Mouse (Mus musculus) kidney, postnatal 36 days (tissue): ENCODE results near the gene St6galnac5.

ENCODE experiments used
- DNase-seq, 2 experiments: peaks; one replicate each; pipeline ENCODE4 v3.0.0; 2021 to 2022; ENCODE audit warnings: mixed read lengths in 2 of 2

St6galnac5 gene

GRCm38 (mm10) chr3:152981988-152982387 lies at the start of gene St6galnac5:
Gene St6galnac5 (minus strand): TSS chr3:152982246.
- peak in 1 of 2 experiments; percentile 9 for DNase-seq

- no peak for DNase-seq
Measured at GRCm38 (mm10) chr3:153030756-153031155, 48.7 kb upstream of the St6galnac5 start.

- DNase-seq: no peak
Measured at GRCm38 (mm10) chr3:153024016-153024415, 42.0 kb upstream of the St6galnac5 start.

- no peak for DNase-seq
Measured at GRCm38 (mm10) chr3:153018051-153018450, 36.0 kb upstream of the St6galnac5 start.

- DNase-seq: no peak
Measured at GRCm38 (mm10) chr3:153016355-153016754, 34.3 kb upstream of the St6galnac5 start.

- no peak for DNase-seq
Measured at GRCm38 (mm10) chr3:153006893-153007292, 24.8 kb upstream of the St6galnac5 start.

- no peak for DNase-seq
Measured at GRCm38 (mm10) chr3:152998901-152999300, 16.9 kb upstream of the St6galnac5 start.

- peak; percentile 8 to 23 for DNase-seq
Measured at GRCm38 (mm10) chr3:152998106-152998505, 16.1 kb upstream of the St6galnac5 start.

- no peak for DNase-seq
Measured at GRCm38 (mm10) chr3:152993608-152994007, 11.6 kb upstream of the St6galnac5 start.

GRCm38 (mm10) chr3:152990787-152991186 lies 8.7 kb upstream of the St6galnac5 start:
- no peak for DNase-seq

GRCm38 (mm10) chr3:152980978-152981974 lies 770 bp downstream of the St6galnac5 start:
- DNase-seq: peak in 1 of 2 experiments; percentile 17

GRCm38 (mm10) chr3:152980431-152980830 lies 1.6 kb downstream of the St6galnac5 start:
- peak; percentile 27 to 34 for DNase-seq

GRCm38 (mm10) chr3:152979481-152980092 lies 2.5 kb downstream of the St6galnac5 start:
- no peak for DNase-seq

GRCm38 (mm10) chr3:152971373-152971772 lies 10.7 kb downstream of the St6galnac5 start:
- no peak for DNase-seq

- DNase-seq: no peak
Measured at GRCm38 (mm10) chr3:152969774-152970347, 12.2 kb downstream of the St6galnac5 start.

- peak in 1 of 2 experiments; percentile 6 for DNase-seq
Measured at GRCm38 (mm10) chr3:152961855-152962376, 20.1 kb downstream of the St6galnac5 start.

- peak; percentile 46 to 76 for DNase-seq
Measured at GRCm38 (mm10) chr3:152958358-152959150, 23.5 kb downstream of the St6galnac5 start.

- DNase-seq: no peak
Measured at GRCm38 (mm10) chr3:152956771-152957170, 25.3 kb downstream of the St6galnac5 start.

- DNase-seq: no peak
Measured at GRCm38 (mm10) chr3:152956038-152956437, 26.0 kb downstream of the St6galnac5 start.

GRCm38 (mm10) chr3:152951634-152952545 lies 30.2 kb downstream of the St6galnac5 start:
- DNase-seq: no peak

- DNase-seq: no peak
Measured at GRCm38 (mm10) chr3:152950914-152951313, 31.1 kb downstream of the St6galnac5 start.
